Mouse (Mus musculus) liver, embryonic 12.5 days (tissue): ENCODE results near the gene Drd5. TPM values are rescaled to one million over a fixed set of nuclear protein-coding genes. Genes with fewer than 3 reads are reported as not detected.
A peak's percentile ranks its signal among the peaks of the same experiment; 100 is the strongest.

Experiments used
- ATAC-seq: fragments of 200-750 bp; cut with Nextera tagmentation; 2 replicates; pipeline ENCODE4 v1.8.0; 2017; ENCODE audit warnings: moderate number of reproducible peaks, mild to moderate bottlenecking, moderate library complexity
- H3K27ac ChIP-seq: fragments of 300-500 bp; sonication (generic); 2 replicates; pipeline ENCODE4 v1.5.1; 2016; ENCODE audit warnings: mild to moderate bottlenecking
- H3K27me3 ChIP-seq: fragments of 300-500 bp; sonication (generic); replicated peaks from 2 replicates; pipeline ENCODE4 v1.6.1; 2016; ENCODE audit warnings: mild to moderate bottlenecking, moderate library complexity
- H3K36me3 ChIP-seq: fragments of 300-500 bp; sonication (generic); 2 replicates; pipeline ENCODE4 v1.6.1; 2016; ENCODE audit warnings: mild to moderate bottlenecking, moderate library complexity
- H3K4me1 ChIP-seq: fragments of 300-500 bp; sonication (generic); 2 replicates; pipeline ENCODE4 v1.6.1; 2016
- H3K4me2 ChIP-seq: fragments of 300-500 bp; sonication (generic); 2 replicates; pipeline ENCODE4 v1.6.1; 2016; ENCODE audit warnings: mild to moderate bottlenecking, moderate library complexity
- H3K4me3 ChIP-seq: fragments of 300-500 bp; sonication (generic); 2 replicates; pipeline ENCODE4 v1.5.1; 2016; ENCODE audit warnings: mild to moderate bottlenecking, moderate library complexity
- H3K9ac ChIP-seq: fragments of 300-500 bp; sonication (generic); 2 replicates; pipeline ENCODE4 v1.6.1; 2016; ENCODE audit warnings: mild to moderate bottlenecking, moderate library complexity
- H3K9me3 ChIP-seq: fragments of 300-500 bp; sonication (generic); replicated peaks from 2 replicates; pipeline ENCODE4 v1.6.1; 2016; ENCODE audit warnings: mild to moderate bottlenecking, moderate library complexity
- WGBS: fragments of 180-500 bp; shearing (Covaris S2); methylation state at CpG from one replicate; pipeline ENCODE4 v1.1.7; 2016; ENCODE audit not compliant: insufficient replicate concordance; 5-methylcytosine and 5-hydroxymethylcytosine counted together
- polyA plus RNA-seq: library from polyadenylated mRNA; unstranded; fragments of >200 nt; fragmentation: Nextera tagmentation; extraction: Ambion mirVana; gene quantifications from 2 replicates; pipeline ENCODE4 v1.2.1, GENCODE M21; 2016

Gene Drd5
- not detected in 2 replicates for polyA plus RNA-seq

DNA sequence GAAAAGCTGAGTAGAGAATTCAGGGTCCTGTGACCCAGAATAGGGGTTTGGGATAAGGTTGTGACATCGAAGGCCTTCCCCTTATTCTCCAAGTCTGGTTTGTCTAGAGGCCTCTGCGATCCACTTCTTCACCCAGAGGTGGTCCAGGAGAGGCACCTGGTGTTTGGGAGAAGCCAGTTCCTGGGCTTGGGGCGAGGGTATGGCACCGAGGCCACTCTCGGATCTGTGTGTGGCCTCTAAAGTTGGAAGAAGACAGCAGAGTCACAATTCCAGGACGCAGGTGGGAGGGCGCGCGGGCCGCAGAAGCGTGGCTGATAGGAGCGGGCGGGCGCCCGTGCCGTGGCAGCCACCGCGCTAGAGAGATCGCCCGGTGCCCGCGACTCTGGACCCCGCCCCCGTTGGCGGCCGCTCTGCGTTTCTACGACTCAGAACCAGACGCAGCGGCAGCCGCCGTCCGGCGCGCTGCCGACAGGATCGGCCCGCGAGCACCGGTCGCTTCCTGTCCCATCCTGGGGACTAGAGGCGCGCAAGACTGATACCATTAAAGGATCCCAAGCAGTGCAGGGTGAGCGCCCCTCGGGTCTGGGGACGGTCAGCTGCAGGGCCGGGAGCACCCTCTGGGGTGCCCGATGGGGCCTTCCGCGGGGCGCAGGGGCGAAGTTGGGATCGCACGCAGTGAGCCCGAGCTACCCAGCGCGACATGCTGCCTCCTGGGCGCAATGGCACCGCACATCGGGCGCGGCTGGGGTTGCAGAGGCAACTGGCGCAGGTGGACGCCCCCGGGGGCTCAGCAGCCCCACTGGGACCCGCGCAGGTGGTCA, at the start of gene Drd5:
Drd5 (plus strand) TSS at position 402 of the 821 bp plus-strand sequence.
- no peaks in the 10 kb centered on the region for H3K9me3 ChIP-seq
- H3K27ac ChIP-seq = no peak within 1 kb of the TSS
- no peaks in the 10 kb centered on the region for H3K36me3 ChIP-seq
- H3K27me3 ChIP-seq = peaks cover 72% of the 10 kb centered on the region
- H3K4me2 ChIP-seq = peak within 1 kb of the TSS; percentile 40
- WGBS = 5% methylated on average over 67 of the region's 67 CpGs
- no peak for ATAC-seq
- no peak within 1 kb of the TSS for H3K9ac ChIP-seq
- no peaks in the 10 kb centered on the region for H3K4me1 ChIP-seq
- H3K4me3 ChIP-seq = peak within 1 kb of the TSS; percentile 21; the same call in 1 of the 2 replicates

DNA sequence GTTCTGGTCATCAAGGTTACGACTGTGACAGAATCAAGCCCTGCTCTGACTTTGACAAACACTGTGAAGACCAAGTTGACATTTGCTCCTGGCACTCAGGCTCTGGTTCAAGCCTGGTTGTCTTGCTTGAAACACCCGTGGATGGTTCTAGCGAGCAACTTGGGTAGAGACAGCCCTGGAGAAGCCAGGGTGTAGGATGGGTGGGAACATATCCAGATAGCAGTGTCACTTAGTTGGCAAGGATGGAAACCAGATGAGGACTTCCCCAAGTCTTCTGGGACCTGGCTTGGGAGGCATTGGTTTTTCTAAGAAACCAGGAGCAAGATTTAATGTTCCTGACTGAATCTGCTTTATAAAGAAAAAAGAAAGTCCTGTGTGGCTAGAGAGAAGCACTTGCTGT, 48.2 kb upstream of the Drd5 start:
- 85% methylated on average over 3 of the region's 3 CpGs for WGBS
- peaks cover 31% of the 10 kb centered on the region for H3K27me3 ChIP-seq
- no peak overlapping the region for H3K4me3 ChIP-seq
- no peak overlapping the region for H3K4me2 ChIP-seq
- H3K9ac ChIP-seq = no peak overlapping the region
- H3K36me3 ChIP-seq = peaks cover 53% of the 10 kb centered on the region
- H3K9me3 ChIP-seq = no peaks in the 10 kb centered on the region
- no peak overlapping the region for H3K27ac ChIP-seq
- ATAC-seq = no peak
- no peaks in the 10 kb centered on the region for H3K4me1 ChIP-seq

DNA sequence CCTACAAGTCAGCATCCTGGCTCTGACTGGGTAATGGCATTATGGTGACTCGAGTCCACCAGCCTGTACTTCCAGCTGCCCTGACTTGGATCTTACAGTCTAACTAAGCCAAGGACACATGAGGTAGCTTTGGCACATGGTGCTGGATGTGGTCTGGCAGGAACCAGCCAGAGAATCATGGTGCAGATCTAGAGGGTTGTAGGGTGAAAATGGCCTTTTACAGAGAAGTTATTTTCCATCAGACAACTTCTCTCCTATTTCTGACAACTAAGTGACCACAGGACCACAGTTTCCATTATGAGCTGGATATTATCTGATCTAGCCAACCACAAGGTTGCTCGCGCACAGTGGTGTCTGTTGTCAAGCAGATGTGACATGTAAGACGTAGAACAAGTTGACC, 45.3 kb upstream of the Drd5 start:
- Histone ChIP-seq H3K4me2 (no peak overlapping the region), H3K9me3 (no peaks in the 10 kb centered on the region), H3K36me3 (peaks cover 26% of the 10 kb centered on the region), H3K4me1 (no peaks in the 10 kb centered on the region), H3K27me3 (peaks cover 59% of the 10 kb centered on the region), H3K9ac (no peak overlapping the region), H3K27ac (no peak overlapping the region), H3K4me3 (no peak overlapping the region)
- no peak for ATAC-seq
- whole genome bisulfite sequencing = 26% methylated on average over 4 of the region's 4 CpGs

DNA sequence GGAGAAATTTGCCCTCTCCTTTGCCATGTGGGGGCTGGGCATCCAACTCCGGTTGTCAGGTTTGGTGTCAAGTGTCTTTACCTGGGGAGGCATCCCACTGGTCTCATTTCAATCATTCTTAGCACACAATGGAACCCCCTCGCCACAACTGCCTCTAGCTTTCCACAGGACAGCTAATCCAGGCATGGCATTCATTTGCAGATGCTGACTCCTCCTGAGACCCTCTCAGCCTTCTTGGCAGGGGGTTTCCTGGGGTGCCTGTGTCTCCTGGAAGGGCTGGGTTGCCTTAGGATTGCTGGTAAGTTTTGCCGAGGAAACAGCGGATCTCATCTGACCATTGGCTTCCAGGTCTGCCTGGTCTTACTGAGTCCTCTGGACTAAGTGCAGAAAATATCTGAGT, 43.4 kb upstream of the Drd5 start, which contains the start of gene Otop1:
Otop1 (plus strand) TSS at position 202 of the 400 bp plus-strand sequence.
- 20% methylated on average over 4 of the region's 4 CpGs for WGBS
- H3K36me3 ChIP-seq = peaks cover 10% of the 10 kb centered on the region
- H3K9ac ChIP-seq = no peak within 1 kb of the TSS
- H3K27ac ChIP-seq = no peak within 1 kb of the TSS
- ATAC-seq = no peak
- no peak within 1 kb of the TSS for H3K4me3 ChIP-seq
- no peaks in the 10 kb centered on the region for H3K9me3 ChIP-seq
- H3K27me3 ChIP-seq = peaks cover 78% of the 10 kb centered on the region
- H3K4me2 ChIP-seq = no peak within 1 kb of the TSS
- H3K4me1 ChIP-seq = no peaks in the 10 kb centered on the region

DNA sequence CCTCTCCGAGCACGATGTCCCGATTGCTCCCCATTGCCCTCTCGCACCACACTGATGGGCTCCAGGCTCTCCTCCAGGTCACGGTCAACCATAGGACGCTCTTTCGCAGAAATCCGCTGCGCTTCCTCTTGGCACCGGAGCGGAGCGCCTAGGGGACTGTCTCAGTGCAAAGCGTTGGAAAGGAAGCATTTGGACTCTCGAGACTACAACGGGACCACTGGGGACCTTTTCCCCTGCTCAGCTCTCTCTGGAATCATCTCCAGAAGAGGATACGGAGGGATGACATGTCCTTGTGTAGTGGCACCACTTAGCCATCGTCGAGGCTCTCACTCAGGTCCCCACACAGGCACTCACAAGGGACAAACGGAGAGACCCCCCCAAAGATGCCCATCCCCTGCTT, 42.7 kb upstream of the Drd5 start:
- 5% methylated on average over 19 of the region's 19 CpGs for WGBS
- H3K27ac ChIP-seq = no peak overlapping the region
- peaks cover 3% of the 10 kb centered on the region for H3K36me3 ChIP-seq
- ATAC-seq = no peak
- H3K4me2 ChIP-seq = no peak overlapping the region
- H3K27me3 ChIP-seq = peaks cover 83% of the 10 kb centered on the region
- H3K9ac ChIP-seq = no peak overlapping the region
- H3K4me3 ChIP-seq = no peak overlapping the region
- H3K9me3 ChIP-seq = no peaks in the 10 kb centered on the region
- H3K4me1 ChIP-seq = no peaks in the 10 kb centered on the region

DNA sequence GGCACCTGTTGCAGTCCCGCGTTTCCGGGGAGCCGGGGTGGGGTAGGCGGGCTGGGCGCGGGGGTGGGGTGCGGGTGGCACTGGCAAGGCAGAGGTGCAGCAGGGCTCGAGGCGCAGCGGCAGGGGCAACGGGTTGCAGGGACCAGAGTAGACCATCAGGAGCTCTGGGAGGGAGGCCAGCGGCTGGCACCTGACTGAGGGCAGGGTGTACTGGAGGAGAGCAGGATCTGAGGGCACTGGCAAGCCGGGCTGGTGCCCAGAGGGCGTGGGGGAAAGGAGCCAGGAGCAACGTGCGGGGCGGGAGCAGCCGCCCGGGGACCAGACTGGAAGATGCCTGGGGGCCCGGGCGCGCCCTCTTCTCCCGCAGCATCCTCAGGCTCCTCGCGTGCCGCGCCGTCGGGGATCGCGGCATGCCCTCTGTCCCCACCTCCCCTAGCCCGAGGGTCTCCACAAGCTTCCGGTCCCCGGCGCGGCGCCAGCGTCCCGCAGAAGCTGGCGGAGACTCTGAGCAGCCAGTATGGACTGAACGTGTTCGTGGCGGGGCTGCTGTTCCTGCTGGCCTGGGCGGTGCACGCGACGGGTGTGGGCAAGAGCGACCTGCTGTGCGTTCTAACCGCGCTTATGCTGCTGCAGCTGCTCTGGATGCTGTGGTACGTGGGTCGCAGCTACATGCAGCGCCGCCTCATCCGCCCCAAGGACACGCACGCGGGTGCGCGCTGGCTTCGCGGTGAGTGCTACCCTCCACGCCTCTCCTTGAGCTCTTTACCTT, 41.9 kb upstream of the Drd5 start:
- 4% methylated on average over 63 of the region's 65 CpGs for WGBS
- H3K4me3 ChIP-seq = peak overlapping the region; percentile 9; the same call in 1 of the 2 replicates

DNA sequence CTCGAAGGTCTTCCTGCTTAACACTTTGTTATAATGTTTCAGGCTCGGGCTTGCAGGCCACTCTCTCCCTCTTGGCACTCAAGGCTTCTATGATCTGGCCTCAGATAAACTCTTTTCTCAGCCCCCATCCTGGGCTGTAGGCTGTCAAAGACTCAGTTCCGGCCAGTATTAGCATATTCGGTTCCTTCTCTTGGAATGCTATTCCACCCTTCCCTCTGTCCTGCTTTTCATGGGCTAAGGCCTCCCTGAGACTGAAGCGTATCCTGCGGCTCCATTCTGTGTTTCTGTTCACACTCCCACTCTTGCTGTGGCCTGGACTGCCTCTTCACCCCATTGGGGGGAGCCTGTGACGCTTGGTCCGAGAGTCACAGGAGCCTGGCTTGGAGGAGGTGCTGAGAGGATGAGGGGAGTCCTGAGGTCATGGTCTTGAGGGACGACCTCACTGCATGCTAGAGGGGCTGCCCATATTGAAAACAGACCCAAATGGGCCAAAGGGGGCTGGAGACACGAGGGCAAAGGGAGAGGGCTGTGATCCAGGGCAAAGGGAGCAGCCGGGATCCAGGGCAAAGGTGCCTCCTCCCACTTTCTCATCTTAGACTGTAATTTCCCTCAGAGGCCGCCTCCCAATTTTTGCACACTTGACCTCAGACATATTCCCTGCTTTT, 41.1 kb upstream of the Drd5 start:
- Histone ChIP-seq H3K36me3 (no peaks in the 10 kb centered on the region), H3K4me1 (no peaks in the 10 kb centered on the region), H3K27ac (no peak overlapping the region), H3K27me3 (peaks cover 81% of the 10 kb centered on the region), H3K4me3 (peak overlapping the region; percentile 9; the same call in 1 of the 2 replicates), H3K9me3 (no peaks in the 10 kb centered on the region), H3K4me2 (peak overlapping the region; percentile 12; the same call in 1 of the 2 replicates), H3K9ac (no peak overlapping the region)
- no peak for ATAC-seq
- 21% methylated on average over 12 of the region's 12 CpGs for WGBS

More for the DNA sequence above, 41.9 kb upstream of the Drd5 start:
- Histone ChIP-seq H3K4me2 (peak overlapping the region; percentile 12; the same call in 1 of the 2 replicates), H3K27me3 (peaks cover 83% of the 10 kb centered on the region), H3K9me3 (no peaks in the 10 kb centered on the region), H3K27ac (no peak overlapping the region), H3K36me3 (no peaks in the 10 kb centered on the region), H3K9ac (no peak overlapping the region), H3K4me1 (no peaks in the 10 kb centered on the region)
- ATAC-seq = no peak

DNA sequence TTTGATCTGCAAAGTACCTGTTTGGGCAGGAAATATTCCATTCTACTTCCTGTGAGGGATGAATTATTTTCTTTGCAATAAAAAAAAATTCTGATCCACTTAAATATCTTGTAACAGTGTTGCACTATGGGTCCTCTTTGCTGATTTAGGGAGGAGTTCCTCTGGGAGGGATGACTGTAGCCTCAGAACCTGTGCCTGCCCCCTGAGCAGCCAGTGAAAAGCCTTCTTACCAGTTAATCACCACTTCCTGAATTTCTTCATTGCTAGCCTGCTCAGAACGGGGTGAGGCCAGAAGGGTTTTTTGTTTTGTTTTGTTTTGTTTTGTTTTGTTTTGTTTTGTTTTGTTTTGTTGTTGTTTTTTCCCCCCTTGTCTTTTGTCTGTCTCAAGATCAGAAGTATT, 39.1 kb upstream of the Drd5 start:
- Histone ChIP-seq H3K27me3 (peaks cover 61% of the 10 kb centered on the region), H3K9ac (no peak overlapping the region), H3K27ac (no peak overlapping the region), H3K9me3 (no peaks in the 10 kb centered on the region), H3K4me3 (no peak overlapping the region), H3K36me3 (no peaks in the 10 kb centered on the region), H3K4me1 (no peaks in the 10 kb centered on the region), H3K4me2 (no peak overlapping the region)
- 20% methylated on average over 1 of the region's 1 CpGs for WGBS
- ATAC-seq = no peak

DNA sequence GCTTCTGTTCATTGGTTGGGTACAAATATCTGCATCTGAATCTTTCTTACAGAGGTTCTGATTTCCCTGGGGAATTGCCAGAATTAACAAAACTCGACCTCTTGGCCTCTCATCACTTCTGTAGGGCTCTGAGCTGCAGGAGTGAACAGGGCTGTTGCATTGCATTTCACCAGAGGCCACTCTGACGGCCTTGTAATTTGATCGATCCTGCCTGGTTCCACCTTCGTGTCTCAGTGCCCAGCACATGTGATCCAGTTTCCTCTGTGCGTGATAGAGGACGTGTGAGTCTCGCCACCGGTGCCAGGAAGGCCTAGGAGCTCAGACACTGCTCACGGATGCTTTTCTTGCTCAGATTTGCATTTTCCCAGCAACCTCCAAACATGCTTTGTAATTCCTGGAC, 33.4 kb upstream of the Drd5 start:
- no peak overlapping the region for H3K4me2 ChIP-seq

DNA sequence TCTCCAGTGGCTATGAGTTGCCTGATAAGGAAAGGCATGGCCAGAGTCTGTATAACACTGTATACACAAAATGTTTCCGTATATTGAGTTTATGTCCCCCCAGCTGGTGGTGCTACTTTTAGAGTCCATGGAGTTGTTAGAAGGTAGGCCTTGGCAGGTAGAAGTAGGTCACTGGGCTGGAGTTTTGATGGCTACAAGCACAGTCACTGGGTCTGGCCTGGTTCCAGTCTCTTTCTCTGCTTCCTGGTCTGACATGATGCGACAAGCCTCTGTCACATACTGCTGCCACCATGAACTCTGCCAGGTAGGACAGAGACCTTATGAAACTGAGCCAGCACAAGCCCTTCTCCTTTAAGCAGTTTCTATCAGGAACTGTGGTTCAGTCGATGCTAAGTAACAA, 30.7 kb upstream of the Drd5 start:
- Histone ChIP-seq H3K4me2 (no peak overlapping the region), H3K9me3 (no peaks in the 10 kb centered on the region), H3K9ac (no peak overlapping the region), H3K27ac (no peak overlapping the region), H3K36me3 (no peaks in the 10 kb centered on the region), H3K4me3 (no peak overlapping the region), H3K27me3 (no peaks in the 10 kb centered on the region), H3K4me1 (no peaks in the 10 kb centered on the region)
- WGBS = 72% methylated on average over 3 of the region's 3 CpGs
- no peak for ATAC-seq

More for the DNA sequence above, 33.4 kb upstream of the Drd5 start:
- H3K4me1 ChIP-seq = no peaks in the 10 kb centered on the region
- H3K9me3 ChIP-seq = no peaks in the 10 kb centered on the region
- no peak overlapping the region for H3K9ac ChIP-seq
- peaks cover 5% of the 10 kb centered on the region; the same call in 1 of the 2 replicates for H3K27me3 ChIP-seq
- no peak overlapping the region for H3K27ac ChIP-seq
- 68% methylated on average over 9 of the region's 9 CpGs for WGBS
- H3K4me3 ChIP-seq = no peak overlapping the region
- no peak for ATAC-seq
- H3K36me3 ChIP-seq = no peaks in the 10 kb centered on the region

DNA sequence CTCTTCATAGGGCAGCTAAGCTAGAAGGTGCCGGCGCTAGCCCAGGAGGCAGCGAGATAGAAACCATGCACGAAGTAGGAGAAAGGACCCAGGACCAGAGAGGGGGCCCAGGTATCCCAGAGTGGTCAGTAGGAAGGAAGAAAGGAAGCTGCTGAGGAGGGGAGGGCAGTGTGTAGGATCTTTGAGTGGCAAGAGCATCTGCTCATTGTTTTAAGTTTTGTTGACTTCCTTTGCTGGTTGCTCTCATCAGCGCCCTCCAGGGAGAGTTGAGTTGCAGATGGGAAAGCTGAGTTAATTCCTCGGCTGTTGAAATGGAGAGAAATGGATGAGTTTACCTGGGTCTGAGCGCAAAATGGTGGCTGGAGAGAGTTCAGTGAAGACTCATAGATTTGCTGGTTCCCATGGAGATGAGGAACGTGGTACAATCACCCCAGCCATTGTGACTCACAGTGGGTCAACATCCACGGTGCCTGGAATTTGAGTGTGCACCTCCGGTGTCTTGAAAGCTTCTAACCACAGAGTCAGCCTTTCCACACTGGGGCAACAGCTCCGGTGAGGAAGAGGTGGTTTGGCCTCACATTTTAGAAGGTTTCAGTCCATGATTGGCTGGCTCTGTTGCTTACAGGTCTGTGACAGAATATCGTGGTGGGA, 17.3 kb upstream of the Drd5 start:
- WGBS = 70% methylated on average over 12 of the region's 12 CpGs
- H3K27ac ChIP-seq = no peak overlapping the region

More for the DNA sequence above, 17.3 kb upstream of the Drd5 start:
- Histone ChIP-seq H3K27me3 (0 out of 2 replicates have a peak, but pooled peaks cover 4% of the 10 kb centered on the region), H3K36me3 (no peaks in the 10 kb centered on the region), H3K9me3 (no peaks in the 10 kb centered on the region), H3K4me3 (no peak overlapping the region), H3K4me2 (no peak overlapping the region), H3K9ac (no peak overlapping the region), H3K4me1 (no peaks in the 10 kb centered on the region)
- ATAC-seq = no peak
